Mouse (Mus musculus) 416B (cell line): ENCODE results near the gene Hk3.

ENCODE experiments used
- DNase-seq: peaks from one replicate; pipeline ENCODE4 v3.0.0; 2011; ENCODE audit warnings: low read depth

Hk3 gene

GRCm38 (mm10) chr13:55002090-55002489 is 19.1 kb downstream of the Hk3 start:
- DNase-seq, result no peak

GRCm38 (mm10) chr13:55000433-55000832 is 20.8 kb downstream of the Hk3 start:
- DNase-seq, result no peak

- no peak for DNase-seq
Observed at GRCm38 (mm10) chr13:54997568-54997967, 23.6 kb downstream of the Hk3 start.

- peak; percentile 17 for DNase-seq
Observed at GRCm38 (mm10) chr13:54995161-54995560, 26.0 kb downstream of the Hk3 start.

- no peak for DNase-seq
Observed at GRCm38 (mm10) chr13:54994576-54994975, 26.6 kb downstream of the Hk3 start.

- no peak for DNase-seq
Observed at GRCm38 (mm10) chr13:54992215-54992614, 29.0 kb downstream of the Hk3 start.

GRCm38 (mm10) chr13:54988181-54988760 is 32.9 kb downstream of the Hk3 start:
- DNase-seq, result peak; percentile 93

GRCm38 (mm10) chr13:54987405-54987804 is 33.8 kb downstream of the Hk3 start:
- no peak for DNase-seq

- DNase-seq, result no peak
Observed at GRCm38 (mm10) chr13:54983614-54984013, 37.6 kb downstream of the Hk3 start.

- DNase-seq, result peak; percentile 31
Observed at GRCm38 (mm10) chr13:54983001-54983400, 38.2 kb downstream of the Hk3 start.

GRCm38 (mm10) chr13:54980957-54981356 is 40.2 kb downstream of the Hk3 start:
- DNase-seq, result no peak

GRCm38 (mm10) chr13:54978804-54979203 is 42.4 kb downstream of the Hk3 start:
- DNase-seq, result no peak

GRCm38 (mm10) chr13:54975546-54975945 is 45.6 kb downstream of the Hk3 start:
- no peak for DNase-seq

GRCm38 (mm10) chr13:54970521-54971247 is 50.5 kb downstream of the Hk3 start:
- peak; percentile 62 for DNase-seq

- no peak for DNase-seq
Observed at GRCm38 (mm10) chr13:54969513-54969912, 51.7 kb downstream of the Hk3 start.

GRCm38 (mm10) chr13:54968636-54969035 is 52.5 kb downstream of the Hk3 start:
- no peak for DNase-seq

GRCm38 (mm10) chr13:54967501-54967900 is 53.7 kb downstream of the Hk3 start:
- no peak for DNase-seq

GRCm38 (mm10) chr13:54965256-54965655 is 55.9 kb downstream of the Hk3 start:
- DNase-seq, result no peak

GRCm38 (mm10) chr13:54960491-54960890 is 60.7 kb downstream of the Hk3 start:
- no peak for DNase-seq

GRCm38 (mm10) chr13:54959842-54960241 is 61.3 kb downstream of the Hk3 start:
- no peak for DNase-seq

- no peak for DNase-seq
Observed at GRCm38 (mm10) chr13:54959059-54959701, 62.0 kb downstream of the Hk3 start.

GRCm38 (mm10) chr13:54957281-54957680 is 63.9 kb downstream of the Hk3 start:
- no peak for DNase-seq
